ENCODE assay signal across 7 mouse cellular contexts in the genomic region with DNA sequence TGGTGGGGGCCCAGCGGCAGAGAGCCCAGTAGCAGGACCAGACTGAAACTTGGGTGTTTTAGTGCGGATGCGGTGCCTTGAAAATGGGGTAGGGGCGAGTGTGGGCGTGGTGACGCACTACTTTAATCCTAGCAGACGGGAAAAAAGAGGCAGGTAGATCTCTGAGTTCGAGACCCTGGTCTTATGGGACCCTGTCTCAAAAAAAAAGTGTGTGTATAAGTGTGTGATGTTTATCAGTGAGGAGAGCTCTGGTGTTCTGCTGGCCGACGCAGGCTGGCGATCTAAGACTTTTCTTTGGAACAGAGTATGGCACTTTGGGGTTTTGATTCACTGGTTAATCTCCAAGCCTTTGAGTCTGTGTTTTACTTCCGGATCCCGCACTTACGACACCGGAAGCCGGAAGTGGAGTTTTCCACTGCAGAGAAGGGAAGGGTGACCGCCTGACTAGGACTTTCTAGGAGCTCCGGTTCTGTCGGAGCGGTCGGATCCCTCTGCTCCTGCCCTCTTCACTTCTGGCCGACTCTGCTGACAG. TPM values are rescaled to one million over a fixed set of nuclear protein-coding genes. Genes with fewer than 3 reads are reported as not detected.
DNase-seq lines count a peak whose midpoint lies in the region; ATAC-seq lines count a peak whose summit lies in the region.

No protein-coding gene starts in this region.

- peak; percentile 67 for ATAC-seq in intestine, embryonic 14.5 days (replicated peaks; ENCODE audit: low FRiP score, low TSS enrichment, low read depth)
- peak; percentile 63 for ATAC-seq in megakaryocyte progenitor cell, adult 5-6 weeks (replicated peaks; ENCODE audit: poor library complexity)

- no peaks in the 10 kb centered on the region for H3K27me3 ChIP-seq in intestine, embryonic 14.5 days (replicated peaks; ENCODE audit: control insufficient read depth, insufficient read depth, low read length)

- H3K4me3 ChIP-seq in intestine, embryonic 14.5 days (ENCODE audit: low read depth, low read length): peak overlapping the region; percentile 50

- H3K9ac ChIP-seq in intestine, embryonic 14.5 days (ENCODE audit: low read length): peak overlapping the region; percentile 66

- peak overlapping the region; percentile 86 for H3K27ac ChIP-seq in intestine, embryonic 14.5 days (ENCODE audit: low read depth)

- H3K36me3 ChIP-seq in intestine, embryonic 14.5 days (ENCODE audit: control insufficient read depth, insufficient read depth, low read length): no peaks in the 10 kb centered on the region

- H3K4me2 ChIP-seq in intestine, embryonic 14.5 days (ENCODE audit: low read length): peak overlapping the region; percentile 55

- no peaks in the 10 kb centered on the region for H3K4me1 ChIP-seq in intestine, embryonic 14.5 days (replicated peaks; ENCODE audit: control insufficient read depth, insufficient read depth, low read length)

- intact Hi-C loops in left cerebral cortex, postnatal 10 days (cut with DNase I): no loop called here

- DNase-seq in adipocyte (ENCODE audit: low spot score): peak; percentile 88
- DNase-seq in embryo, embryonic 10 days (ENCODE audit: low spot score): peak; percentile 80
- peak; percentile 36 for DNase-seq in gastrocnemius, postnatal 25 days
- peak; percentile 81 for DNase-seq in intestine, embryonic 14.5 days (ENCODE audit: low spot score)
- DNase-seq in left cerebral cortex, postnatal 10 days (ENCODE audit: extremely low spot score in 1 of 2, low spot score in 2 of 2): peak; percentile 58 to 72
- DNase-seq in right cerebral cortex, postnatal 14 days: peak; percentile 26

- 13% methylated on average over 22 of the region's 22 CpGs for WGBS in intestine, embryonic 14.5 days

- no peaks in the 10 kb centered on the region for H3K9me3 ChIP-seq in intestine, embryonic 14.5 days (ENCODE audit: control insufficient read depth, low read length)

RNA-seq across cellular contexts. Expression of a gene that starts 0.4 kb away (rescaled TPM):
- 1 to 10 TPM; 3.3 to 7.4 TPM for total RNA-seq in gastrocnemius, postnatal 25 days (2021)
- polyA plus RNA-seq in intestine, embryonic 14.5 days (2014; fragmentation: Nextera tagmentation; extraction: Ambion mirVana): 52.9 TPM in 2 replicates
- 10 to 100 TPM; 29.8 to 33.3 TPM for total RNA-seq in left cerebral cortex, postnatal 10 days (2021)
- 174 and 188 TPM in 2 replicates for total RNA-seq in megakaryocyte progenitor cell, adult 5-6 weeks (2015)
- total RNA-seq in megakaryocyte progenitor cell, adult 5-6 weeks (2017): 104 and 109 TPM in 2 replicates

RNA-seq across cellular contexts. Expression of a gene that starts 36.3 kb away (rescaled TPM):
- 10 to 100 TPM; 19.5 to 23.8 TPM for total RNA-seq in gastrocnemius, postnatal 25 days (2021)
- polyA plus RNA-seq in intestine, embryonic 14.5 days (2014; fragmentation: Nextera tagmentation; extraction: Ambion mirVana): 20.2 TPM in 2 replicates
- total RNA-seq in left cerebral cortex, postnatal 10 days (2021): 10 to 100 TPM; 42.9 to 45.7 TPM
- total RNA-seq in megakaryocyte progenitor cell, adult 5-6 weeks (2015): 9.8 and 12.5 TPM in 2 replicates
- 22.8 and 53.0 TPM in 2 replicates for total RNA-seq in megakaryocyte progenitor cell, adult 5-6 weeks (2017)

RNA-seq across cellular contexts. Expression of a gene that starts 36.3 kb away (rescaled TPM):
- total RNA-seq in gastrocnemius, postnatal 25 days (2021): 10 to 100 TPM; 10.9 to 11.5 TPM
- polyA plus RNA-seq in intestine, embryonic 14.5 days (2014; fragmentation: Nextera tagmentation; extraction: Ambion mirVana): 35.6 and 36.7 TPM in 2 replicates
- total RNA-seq in left cerebral cortex, postnatal 10 days (2021): 10 to 100 TPM; 16.4 to 24.1 TPM
- 14.0 and 14.5 TPM in 2 replicates for total RNA-seq in megakaryocyte progenitor cell, adult 5-6 weeks (2015)
- 10.0 and 22.1 TPM in 2 replicates for total RNA-seq in megakaryocyte progenitor cell, adult 5-6 weeks (2017)

RNA-seq across cellular contexts. Expression of a gene that starts 51.8 kb away (rescaled TPM):
- total RNA-seq in gastrocnemius, postnatal 25 days (2021): not detected
- not detected in 2 replicates for polyA plus RNA-seq in intestine, embryonic 14.5 days (2014; fragmentation: Nextera tagmentation; extraction: Ambion mirVana)
- total RNA-seq in left cerebral cortex, postnatal 10 days (2021): not detected
- total RNA-seq in megakaryocyte progenitor cell, adult 5-6 weeks (2015): not detected in 2 replicates
- not detected in 2 replicates for total RNA-seq in megakaryocyte progenitor cell, adult 5-6 weeks (2017)

RNA-seq across cellular contexts. Expression of a gene that starts 56.2 kb away (rescaled TPM):
- 1 to 10 TPM; 2.3 to 2.6 TPM for total RNA-seq in gastrocnemius, postnatal 25 days (2021)
- polyA plus RNA-seq in intestine, embryonic 14.5 days (2014; fragmentation: Nextera tagmentation; extraction: Ambion mirVana): 16.8 and 18.7 TPM in 2 replicates
- total RNA-seq in left cerebral cortex, postnatal 10 days (2021): 1 to 10 TPM; 2.0 to 2.4 TPM
- total RNA-seq in megakaryocyte progenitor cell, adult 5-6 weeks (2015): 31.1 and 39.3 TPM in 2 replicates
- 12.8 and 13.9 TPM in 2 replicates for total RNA-seq in megakaryocyte progenitor cell, adult 5-6 weeks (2017)

Comparison
In these comparisons a context has a peak if more than half of its experiments do, and no peak if none do; other contexts are left out.
1. Peak in every context shown above with its lines: DNase-seq, ATAC-seq, H3K4me3 ChIP-seq and H3K27ac ChIP-seq.
2. DNase-seq: peak in every context shown above with its lines; median percentile 88 in adipocyte; 81 in intestine, embryonic 14.5 days; 80 in embryo, embryonic 10 days; 65 in left cerebral cortex, postnatal 10 days; 36 in gastrocnemius, postnatal 25 days; 26 in right cerebral cortex, postnatal 14 days.